Mouse (Mus musculus): ENCODE measurements at regions not wholly inside any gene's neighbourhood (a gene's known extent, or its start where the extent isn't known, plus 50 kb on each side); places are given as distances from the start of the nearest gene placed in this dataset.
"Not testable (repeated sequence)": the region's sequence is repeated elsewhere in the genome, so short reads cannot be mapped to it uniquely, and the experiment has no call there.

GRCm38 (mm10) chr4:28235516-28235915 is 577.4 kb upstream of the Epha7 start:
- TF ChIP-seq CTCF, EP300 (IDR thresholded peaks at IDR 0.05): not testable (repeated sequence)

Measured in lung, postnatal 0 days (tissue).